Mouse (Mus musculus): ENCODE measurements around the gene Bak1.

The Bak1 gene

DNA sequence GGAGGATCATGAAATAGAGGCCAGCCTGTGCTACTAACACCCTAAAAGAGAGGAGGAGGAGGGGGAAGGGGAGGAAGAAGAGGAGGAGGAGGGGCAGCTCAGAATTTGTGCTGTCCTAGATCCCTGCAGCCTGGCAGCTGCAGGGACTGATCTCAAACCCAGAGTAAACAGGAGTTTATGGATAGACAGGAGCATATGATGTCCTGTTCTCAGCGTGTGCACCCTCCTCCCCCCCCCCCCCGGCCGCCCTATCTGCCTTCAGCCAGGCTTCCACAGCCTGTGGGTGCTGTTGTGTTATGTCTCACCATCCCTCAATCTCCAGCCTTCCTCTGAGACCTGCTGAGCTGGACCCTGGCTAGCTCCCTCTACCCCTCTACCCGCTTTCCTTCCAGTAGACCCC lies at the start of gene Bak1:
Gene Bak1 (minus strand): TSS at position 101 of the 400 bp plus-strand sequence.
- DNase-seq = no peak

DNA sequence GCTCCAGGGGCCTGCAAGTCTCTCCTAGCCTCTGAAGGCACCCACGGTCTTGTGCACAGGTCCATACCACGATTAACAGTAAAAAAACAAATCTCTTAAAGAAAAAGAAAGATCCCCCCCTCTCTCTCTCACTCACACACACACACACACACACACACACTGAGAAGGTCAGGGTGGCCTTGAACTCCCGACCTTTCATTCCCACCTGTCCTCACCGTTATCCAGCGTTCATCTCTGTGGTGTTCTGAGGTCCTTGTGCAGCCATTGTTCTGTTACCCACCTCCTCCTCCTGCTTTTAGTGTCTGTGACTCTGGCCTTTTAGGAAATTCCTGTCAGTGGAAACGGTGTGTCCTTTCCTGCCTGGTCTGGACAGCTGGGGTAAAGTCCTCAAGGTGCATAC lies 49.7 kb upstream of the Bak1 start:
- DNase-seq = no peak

DNA sequence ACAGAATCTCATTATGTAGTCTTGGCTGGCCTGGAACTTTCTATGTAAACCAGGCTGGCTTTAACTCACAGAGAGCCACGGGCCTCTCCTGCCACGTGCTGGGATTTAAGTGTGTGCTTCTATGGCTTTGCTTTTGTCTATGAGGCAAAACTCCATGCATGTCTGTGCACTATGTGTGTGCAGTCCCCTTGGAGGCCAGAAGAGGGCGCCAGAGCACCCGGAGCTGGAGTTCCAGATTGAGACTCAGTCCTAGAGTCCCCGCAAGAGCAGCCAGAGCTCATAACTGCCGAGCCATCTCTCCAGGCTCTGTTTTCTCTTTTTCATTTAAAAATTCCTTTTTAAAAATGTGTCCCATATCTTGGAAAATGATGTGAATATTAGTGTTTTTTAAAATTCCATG lies 49.1 kb upstream of the Bak1 start:
- no peak for DNase-seq

DNA sequence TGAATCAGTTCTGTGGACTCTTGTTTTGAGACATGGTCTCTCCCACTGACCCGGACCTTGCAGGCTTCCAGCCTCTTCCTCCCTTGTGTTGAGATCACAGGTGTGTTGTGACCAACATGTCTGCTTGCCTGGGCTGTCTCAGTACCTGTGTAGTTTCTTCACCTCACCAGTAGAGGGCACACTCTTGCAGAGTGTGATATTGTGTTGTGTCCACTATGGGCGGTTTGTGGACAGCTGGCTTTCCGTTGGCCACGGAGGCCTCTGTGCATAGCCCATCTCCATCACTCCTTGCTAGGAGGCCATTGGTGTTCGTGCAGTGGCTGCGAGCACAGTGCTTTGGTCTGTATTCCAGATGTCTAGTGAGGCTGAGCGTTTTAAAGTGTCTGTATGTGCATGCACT lies 48.3 kb upstream of the Bak1 start:
- no peak for DNase-seq

DNA sequence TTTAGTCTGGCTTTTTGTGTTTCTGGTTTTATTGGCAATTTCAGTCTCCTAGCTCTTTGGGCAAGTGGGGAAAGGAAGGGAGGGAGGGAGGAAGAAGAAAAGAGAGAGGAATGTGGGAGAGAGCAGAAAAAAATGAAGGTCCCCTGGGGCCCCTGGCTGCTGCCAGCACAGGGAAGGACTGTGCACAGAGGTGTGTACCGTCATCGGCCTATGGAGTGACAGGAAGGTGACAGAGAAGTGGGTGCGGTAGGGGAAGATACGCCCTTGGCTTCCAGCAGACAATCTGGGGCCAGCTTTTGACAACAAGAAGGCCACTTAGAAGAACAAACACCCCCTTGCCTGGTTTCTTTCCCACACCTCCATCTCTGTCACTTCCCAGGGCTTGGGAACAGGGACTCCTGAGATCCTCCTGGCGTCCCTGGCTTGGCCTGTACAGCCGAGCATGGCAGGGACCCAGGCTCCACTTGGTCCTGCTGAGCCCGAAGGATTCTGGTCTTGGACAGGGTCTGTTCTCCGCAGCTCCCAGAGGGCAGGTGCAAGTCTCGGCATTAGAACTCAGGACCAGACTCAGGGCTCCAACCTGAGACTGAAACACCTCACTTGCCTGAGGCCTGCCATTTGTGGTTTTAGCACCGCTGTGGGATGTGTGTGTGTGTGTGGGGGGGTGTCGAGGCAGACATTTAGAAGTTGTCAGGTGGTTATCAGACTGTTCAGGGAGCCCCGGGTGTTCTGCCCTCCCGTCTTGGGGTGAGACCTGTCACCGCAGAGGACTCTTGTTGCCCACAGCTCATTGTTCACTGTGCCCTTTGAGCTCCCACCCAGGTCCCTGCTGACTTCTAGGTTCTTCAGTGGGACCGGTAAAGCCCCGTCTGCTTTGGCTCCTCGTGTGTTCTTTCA lies 46.3 kb upstream of the Bak1 start:
- DNase-seq = no peak

DNA sequence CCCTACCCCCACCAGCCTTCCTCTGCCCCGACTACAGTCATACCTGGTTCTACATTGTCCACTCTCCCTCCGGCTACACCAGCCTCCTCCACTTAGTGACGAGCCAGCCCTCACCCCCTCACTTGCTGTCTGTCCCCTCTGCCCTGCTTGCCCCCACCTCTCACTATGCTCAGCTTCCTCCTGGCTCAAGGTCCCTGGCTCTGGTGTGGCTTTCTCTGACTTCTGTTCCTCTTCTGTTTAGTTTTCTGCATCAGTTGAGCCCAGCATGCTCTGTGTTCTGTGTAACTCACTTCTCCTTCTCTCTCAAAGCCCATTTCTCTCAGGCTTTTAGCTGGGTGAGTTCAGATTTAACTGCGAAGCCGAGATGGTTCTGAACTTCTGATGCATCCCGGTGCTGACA lies 45.4 kb upstream of the Bak1 start:
- no peak for DNase-seq

DNA sequence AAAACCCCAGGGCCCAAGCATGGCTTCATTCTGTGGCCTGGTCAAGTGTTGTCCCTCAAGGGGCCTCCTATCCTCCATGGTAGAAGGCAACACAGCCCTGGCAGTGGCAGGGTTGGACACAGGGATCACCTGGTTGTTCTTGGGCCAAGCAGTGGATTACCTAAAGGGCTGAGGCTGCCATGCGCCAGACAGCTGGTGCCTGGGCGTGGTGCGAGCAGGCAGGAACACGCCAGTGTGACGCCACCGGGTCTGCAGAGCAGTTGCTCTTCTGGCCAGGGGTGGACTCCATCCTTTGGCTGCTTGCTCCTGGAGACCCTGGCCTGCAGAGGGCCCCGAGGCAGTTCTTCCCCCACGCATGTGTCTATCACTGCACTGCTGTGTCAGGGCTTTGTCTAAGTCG lies 45.0 kb upstream of the Bak1 start:
- no peak for DNase-seq

DNA sequence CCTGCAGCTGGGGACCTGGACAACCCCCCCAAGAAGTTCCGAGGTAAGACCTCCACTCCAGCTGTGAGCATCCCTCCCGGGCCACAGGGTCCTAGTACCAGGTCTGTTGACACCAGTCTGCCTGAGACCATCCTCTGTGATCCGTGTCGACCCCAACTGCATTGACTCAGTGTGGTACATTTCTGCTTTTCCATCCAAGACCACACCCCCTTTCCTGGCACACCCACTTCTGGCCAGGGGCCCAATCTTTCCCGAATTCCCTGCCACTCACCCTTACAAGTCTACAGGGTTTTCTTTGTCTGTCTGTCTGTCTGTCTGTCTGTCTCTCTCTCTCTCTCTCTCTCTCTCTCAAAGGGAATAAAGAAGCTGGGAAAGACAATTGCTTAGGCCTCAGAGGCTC lies 44.3 kb upstream of the Bak1 start:
- no peak for DNase-seq

DNA sequence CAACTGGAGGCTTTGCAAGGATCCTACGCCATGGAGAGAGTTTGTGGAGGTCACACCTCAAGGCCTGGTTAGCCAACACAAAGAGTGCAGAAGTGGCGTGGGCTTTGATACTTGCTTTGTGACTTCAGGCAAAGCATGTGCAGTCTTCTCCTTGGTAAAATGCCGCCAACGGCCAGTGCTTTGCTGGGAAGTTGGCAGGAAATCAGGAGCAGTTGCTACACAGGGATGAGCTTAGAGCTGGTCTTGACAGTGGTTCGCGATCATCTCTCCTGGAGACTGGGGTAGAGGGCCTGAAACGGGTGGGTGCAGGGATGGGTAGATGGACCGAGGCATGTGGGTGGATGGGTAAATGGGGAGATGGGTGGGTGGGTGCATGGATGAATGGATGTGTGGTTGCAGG lies 43.6 kb upstream of the Bak1 start:
- no peak for DNase-seq

DNA sequence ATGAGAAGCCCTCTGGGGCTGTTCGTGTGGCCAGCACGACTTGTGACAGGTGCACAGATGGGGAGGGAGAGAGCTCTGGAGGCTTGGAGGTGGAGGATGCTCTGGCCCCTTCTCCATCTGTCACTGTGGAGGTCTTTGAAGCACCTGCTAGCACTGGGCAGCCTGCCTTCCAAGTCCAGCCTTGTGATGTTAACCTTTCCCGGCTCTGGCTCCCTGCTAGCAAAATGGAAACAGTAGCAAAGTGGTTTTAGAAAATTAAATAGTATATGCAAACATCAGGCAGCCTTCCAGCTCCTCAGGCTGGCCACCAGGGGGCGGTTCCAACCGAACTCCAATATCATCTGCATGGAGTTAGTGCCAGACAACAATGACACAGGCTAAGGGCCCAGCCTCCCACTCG lies 42.8 kb upstream of the Bak1 start:
- peak; percentile 81 for DNase-seq

DNA sequence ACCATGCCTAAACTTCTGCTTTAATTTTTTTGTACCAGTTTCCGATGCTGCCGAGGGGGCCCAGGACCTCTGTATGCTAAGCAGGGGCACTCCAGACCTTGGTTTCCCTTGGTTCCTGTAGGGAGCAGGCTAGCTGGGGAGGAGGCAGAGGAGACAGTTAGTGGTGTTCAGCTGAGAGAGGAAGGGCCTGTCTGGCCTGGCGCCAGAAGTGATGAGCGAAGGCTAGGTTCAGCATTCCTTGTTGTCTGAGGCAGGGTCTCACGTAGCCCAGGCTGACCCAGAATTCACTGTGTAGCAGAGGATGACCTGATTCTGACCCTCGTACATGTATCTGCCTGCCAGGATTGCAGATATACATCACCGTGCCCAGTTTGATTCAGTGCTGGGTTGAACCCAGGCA lies 42.1 kb upstream of the Bak1 start:
- DNase-seq = no peak

DNA sequence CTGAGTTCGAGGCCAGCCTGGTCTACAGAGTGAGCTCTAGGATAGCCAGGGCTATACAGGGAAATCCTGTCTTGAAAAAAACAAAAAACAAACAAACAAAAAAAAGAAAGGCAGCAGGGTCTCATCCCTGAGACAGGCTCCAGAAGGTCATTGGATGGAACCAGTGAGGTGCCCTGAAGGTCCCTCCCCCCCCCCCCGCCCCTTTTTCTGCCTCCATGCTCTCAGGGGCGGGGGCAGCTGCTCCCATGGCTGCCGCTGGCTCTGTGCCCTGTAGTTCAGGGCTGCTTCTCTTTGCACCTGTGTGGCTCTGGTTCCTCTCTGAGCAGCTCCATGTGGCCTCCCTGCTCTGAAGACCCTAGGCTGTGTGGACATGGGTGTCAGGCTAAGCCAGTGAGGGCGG lies 40.3 kb upstream of the Bak1 start:
- no peak for DNase-seq

DNA sequence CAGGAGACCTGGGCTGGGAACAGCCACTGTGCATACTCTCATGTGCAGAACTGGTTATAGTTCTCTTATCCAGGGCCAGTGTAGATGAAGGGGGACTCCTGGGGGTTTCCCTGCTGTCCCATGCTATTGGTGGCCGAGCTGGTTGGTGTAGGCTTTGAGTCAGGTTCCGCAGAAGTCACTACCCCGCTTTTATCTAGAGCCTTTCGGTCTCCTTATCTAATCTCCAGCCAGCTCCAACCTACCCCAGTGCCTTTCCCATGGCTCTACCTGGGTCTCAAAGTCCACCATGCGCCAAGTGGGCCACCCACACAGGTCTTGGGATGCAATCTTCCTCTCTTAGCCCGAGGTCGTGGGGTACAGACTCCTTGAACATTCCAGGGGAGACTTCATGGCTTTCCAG lies 37.3 kb upstream of the Bak1 start:
- DNase-seq = no peak

DNA sequence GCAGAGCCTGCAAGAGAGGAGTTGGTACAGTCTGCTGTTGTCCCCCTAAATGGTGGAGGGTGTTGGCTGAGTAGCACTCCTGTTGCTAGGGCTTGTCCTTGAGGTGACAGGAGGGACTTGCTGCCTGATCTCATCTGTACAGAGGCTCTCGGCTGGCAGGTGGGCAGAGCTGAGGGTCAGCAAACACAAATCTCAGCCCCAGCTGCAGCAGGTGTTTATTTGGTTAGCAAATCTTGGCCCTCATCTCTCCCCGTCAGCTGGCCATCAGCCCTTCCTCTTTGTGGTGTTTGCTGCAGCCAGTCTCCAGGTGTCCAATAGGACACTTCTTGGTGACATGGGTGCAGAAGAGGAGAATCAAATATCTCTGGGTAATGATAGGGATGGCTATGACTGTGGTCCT lies 35.4 kb upstream of the Bak1 start:
- no peak for DNase-seq

DNA sequence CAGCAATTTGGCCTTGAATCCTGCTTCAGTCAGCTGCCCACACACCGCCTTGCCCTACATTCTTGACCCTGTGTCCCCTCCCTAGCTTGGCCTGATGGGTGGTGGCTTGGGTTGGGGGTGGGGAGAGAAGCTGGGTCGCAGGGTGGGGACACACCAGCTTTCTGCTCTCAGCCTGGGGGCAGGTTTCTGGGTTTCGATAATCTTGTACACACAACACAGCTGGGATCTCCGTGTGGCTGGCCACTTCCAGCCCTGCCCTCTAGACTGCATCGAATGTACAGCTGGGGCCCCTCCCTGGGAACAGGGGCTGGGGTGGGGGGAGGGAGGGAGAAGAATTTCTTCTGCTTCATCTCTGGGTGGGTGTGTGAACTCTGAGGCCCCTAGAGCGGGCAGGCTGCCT lies 34.9 kb upstream of the Bak1 start:
- DNase-seq = no peak

DNA sequence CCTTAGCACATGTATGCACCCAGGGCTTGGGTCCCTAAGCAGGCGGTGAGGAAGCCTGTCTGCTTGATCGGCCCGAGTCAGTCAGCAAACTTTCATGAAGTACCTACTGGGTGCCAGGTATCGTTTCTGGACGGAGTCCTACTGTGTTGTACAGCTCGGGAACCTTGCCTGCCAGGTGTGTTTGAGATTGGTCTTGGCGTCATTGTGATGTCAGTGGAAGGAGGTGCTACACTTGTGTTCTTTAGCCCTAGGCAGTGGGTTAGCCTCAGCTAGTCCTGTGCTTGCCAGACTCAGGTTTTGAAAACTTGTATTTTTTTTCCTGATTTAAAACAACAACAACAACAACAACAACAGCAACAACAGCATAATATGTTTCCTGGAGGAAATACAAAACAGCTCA lies 33.9 kb upstream of the Bak1 start:
- no peak for DNase-seq

DNA sequence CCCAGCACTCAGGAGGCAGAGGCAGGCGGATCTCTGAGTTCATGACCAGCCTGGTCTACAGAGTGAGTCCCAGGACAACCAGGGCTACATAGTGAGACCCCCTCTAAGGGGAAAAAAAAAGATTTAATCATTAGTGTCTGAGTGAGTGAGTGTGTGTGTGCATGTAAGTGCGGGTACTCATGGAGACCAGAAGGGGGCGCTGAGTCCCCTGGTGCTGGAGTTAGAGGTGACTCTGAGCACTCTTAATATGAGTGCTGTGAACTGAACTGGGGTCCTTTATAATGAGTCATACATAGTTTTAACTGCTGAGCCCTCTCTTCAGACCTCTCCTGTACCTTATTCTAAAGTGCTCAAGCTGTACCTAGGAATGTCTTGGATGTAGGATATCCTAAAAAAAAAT lies 32.9 kb upstream of the Bak1 start:
- DNase-seq = no peak

DNA sequence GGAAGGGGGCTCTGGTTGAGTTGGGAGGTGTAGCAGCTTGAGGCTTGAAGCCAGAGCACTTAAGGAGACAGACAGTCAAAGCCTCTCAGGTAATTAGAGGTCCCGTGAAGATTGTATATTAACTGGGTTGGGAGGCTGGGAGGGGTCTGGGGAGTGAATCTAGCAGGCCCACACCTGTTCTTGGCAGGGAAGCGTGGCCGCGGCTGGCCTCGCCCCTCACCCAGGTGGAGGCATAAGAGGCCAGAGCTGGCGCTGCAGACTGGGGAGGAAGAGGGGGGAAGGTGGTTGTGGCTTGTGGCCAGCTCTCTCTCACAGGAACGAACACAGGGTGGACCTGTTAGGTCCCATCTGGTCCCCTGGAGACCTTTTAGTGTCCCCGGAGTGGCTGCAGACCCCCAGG lies 31.9 kb upstream of the Bak1 start:
- no peak for DNase-seq

DNA sequence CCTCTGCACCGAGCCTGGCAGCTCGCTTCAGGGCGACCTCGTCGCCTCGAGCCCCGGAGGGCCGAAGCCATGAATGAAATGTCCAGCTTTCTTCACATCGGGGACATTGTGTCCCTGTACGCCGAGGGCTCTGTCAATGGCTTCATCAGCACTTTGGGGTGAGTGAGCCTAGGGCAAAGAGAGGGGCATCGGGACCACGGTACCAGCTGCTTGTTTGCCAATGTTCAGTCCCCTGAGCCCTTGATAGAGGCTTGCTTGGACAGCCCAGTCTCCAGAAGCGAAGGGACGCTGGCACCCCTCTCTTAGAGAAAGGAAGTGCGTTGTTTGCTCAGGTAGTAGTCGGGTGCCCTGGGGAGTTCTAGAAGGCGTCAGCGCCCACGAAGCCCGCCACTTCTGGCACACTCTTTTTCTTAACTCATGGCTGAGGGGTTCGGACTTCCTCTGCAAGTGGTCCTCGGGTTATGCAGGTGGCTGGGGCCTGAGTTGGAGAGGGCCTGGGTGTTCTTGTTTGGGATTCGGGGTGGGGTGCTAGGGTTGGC lies 28.8 kb upstream of the Bak1 start:
- no peak for DNase-seq

DNA sequence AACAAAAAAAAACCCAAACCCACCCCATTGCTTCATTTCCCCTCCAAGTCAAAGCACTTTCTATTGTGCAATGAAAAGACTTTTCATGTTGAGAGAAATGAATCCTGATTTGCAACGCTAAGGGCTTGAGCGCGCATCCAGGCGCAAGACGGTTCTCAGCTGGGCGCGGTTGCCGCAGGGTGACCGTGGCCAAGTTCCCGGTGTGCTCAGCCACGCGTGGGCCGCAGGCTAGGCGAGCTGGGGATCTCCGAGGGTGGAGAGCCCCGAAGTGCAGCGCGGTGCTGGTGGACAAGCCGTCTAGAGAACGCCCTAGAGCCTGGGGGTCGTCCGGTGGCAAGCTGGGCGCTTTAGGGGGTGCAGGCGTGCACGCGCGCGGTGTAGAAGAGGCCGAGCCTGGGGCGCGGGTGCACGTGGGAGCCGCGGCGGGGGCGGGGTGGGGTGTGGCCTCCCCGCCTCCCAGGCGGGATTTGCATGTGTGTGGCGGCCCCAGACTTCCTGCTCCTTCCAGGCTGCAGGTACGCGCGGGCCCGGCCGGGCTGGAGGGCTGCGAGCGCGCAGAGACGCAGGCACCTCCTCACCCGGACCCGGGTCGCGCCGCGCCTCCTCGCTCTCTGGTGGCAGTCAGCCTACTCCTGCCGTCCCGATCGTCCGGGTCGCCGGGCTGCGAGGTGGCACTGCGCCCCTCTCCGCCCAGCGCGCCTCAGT lies 28.2 kb upstream of the Bak1 start, which contains the start of gene Itpr3:
Gene Itpr3 (plus strand): TSS at position 493 of the 705 bp plus-strand sequence.
- peak; percentile 68 for DNase-seq

DNA sequence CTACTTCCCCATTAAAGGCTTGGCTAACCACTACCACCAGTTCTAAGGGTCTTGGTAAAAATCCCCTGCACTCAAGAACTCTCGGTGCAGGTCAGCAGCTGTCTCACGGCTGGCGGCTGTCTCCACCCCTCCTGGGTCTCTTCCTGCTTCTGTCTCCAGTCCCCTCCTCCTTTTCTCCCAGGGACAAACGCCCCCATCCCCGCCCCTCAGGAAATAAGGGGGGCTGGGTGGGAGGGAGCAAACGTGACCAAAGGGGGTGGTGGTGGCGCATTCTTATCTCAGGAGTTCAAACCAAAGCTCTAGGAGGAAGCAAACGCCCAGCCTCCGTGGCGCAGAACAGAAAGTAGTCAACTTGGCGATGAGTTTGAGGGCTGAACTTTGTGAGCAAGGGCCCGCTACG lies 27.4 kb upstream of the Bak1 start:
- DNase-seq = no peak

DNA sequence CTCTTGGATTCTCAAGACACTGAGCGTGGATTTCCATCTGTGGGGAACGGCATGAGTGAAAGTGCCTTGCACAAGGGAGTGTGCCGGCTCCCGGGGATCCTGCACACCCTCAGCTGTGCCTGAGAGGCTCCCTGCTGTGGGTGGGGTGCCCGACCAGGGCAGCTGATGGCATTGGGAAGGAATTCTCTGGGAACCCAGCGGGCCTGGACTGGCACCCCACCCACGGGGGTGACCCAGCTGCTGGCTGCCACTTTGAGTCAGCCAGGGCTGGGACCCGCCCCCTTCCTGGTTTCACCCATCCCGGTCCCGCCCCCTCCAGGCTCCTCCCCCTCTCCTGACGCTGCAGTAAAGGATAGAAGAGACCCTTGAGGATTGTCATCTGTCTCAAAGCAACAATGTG lies 22.7 kb upstream of the Bak1 start:
- DNase-seq = no peak

DNA sequence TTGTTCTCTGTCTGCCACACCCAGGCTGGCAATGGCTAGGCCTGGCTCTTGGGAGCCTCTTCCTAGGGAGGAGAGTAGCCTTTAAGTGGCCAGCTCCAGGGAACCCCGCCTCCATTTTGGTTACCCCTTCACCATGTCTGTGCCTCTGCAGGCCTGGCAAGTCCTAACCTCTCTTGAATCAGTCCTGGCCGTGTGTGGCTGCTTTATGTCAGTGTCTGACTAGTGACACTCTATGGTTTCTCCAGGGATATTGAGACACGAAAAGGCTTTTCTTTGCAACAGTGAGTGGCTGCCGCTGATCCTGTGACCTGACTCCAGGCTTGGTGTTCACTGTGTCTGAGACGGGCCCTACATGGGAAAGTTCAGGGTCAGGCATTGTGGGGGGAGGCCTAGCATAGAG lies 22.0 kb upstream of the Bak1 start:
- DNase-seq = no peak
